Mouse (Mus musculus) CH12.LX (cell line): ENCODE data around the gene Bmp7.

ENCODE experiments used
- CTCF ChIP-seq, 2 experiments: IDR thresholded peaks in 1 of 2; conservative IDR thresholded peaks in 1 of 2; 2 replicates each; pipeline ENCODE4 v1.5.1; 2011 to 2012; ENCODE audit warnings: low read depth in 2 of 2, low read length in 2 of 2, improper control_type of control experiment in 1 of 2, inconsistent platforms in 1 of 2, mild to moderate bottlenecking in 1 of 2, moderate library complexity in 1 of 2
- E2F4 ChIP-seq: IDR thresholded peaks from 2 replicates; pipeline ENCODE4 v1.6.1; 2011; ENCODE audit warnings: low read depth, low read length, improper control_type of control experiment; ENCODE audit not compliant: insufficient replicate concordance
- MAFK ChIP-seq: IDR thresholded peaks from 2 replicates; pipeline ENCODE4 v1.6.1; 2011; ENCODE audit warnings: low read length, improper control_type of control experiment; ENCODE audit not compliant: insufficient replicate concordance
- MAX ChIP-seq: IDR thresholded peaks from 2 replicates; pipeline ENCODE4 v1.6.1; 2011; ENCODE audit warnings: low read length, improper control_type of control experiment
- NRF1 ChIP-seq: IDR thresholded peaks from 2 replicates; pipeline ENCODE4 v1.6.1; 2014; ENCODE audit warnings: low read depth, mild to moderate bottlenecking, inconsistent platforms, low read length, improper control_type of control experiment, moderate library complexity
- PAX5 ChIP-seq: IDR thresholded peaks from 2 replicates; pipeline ENCODE4 v1.6.1; 2012; ENCODE audit warnings: low read length, inconsistent platforms, mixed read lengths
- POLR2A ChIP-seq: IDR thresholded peaks from 2 replicates; pipeline ENCODE4 v1.6.1; 2011; ENCODE audit warnings: low read depth, mild to moderate bottlenecking, improper control_type of control experiment, low read length
- SIN3A ChIP-seq: IDR thresholded peaks from 2 replicates; pipeline ENCODE4 v1.6.1; 2012; ENCODE audit warnings: low read length, improper control_type of control experiment, inconsistent platforms
- SMC3 ChIP-seq: IDR thresholded peaks from 2 replicates; pipeline ENCODE4 v1.6.1; 2011; ENCODE audit warnings: low read depth, low read length, improper control_type of control experiment
- TBP ChIP-seq: conservative IDR thresholded peaks from 2 replicates; pipeline ENCODE4 v1.6.1; 2011; ENCODE audit warnings: low read depth, low read length, improper control_type of control experiment
- ZKSCAN1 ChIP-seq: IDR thresholded peaks from 2 replicates; pipeline ENCODE4 v1.6.1; 2012; ENCODE audit warnings: low read depth, inconsistent platforms, low read length, improper control_type of control experiment, borderline replicate concordance
- ZNF384 ChIP-seq: IDR thresholded peaks from 2 replicates; pipeline ENCODE4 v1.6.1; 2012; ENCODE audit warnings: low read depth, low read length, improper control_type of control experiment, inconsistent platforms

- TF ChIP-seq NRF1: no peak
- no peak for TF ChIP-seq SIN3A
- no peak for TF ChIP-seq E2F4
- no peak for TF ChIP-seq MAFK
- TF ChIP-seq ZNF384: no peak
- TF ChIP-seq POLR2A: no peak
- no peak for TF ChIP-seq PAX5
- no peak for TF ChIP-seq CTCF (conservative IDR thresholded peaks at IDR 0.05 in 1 of 2, IDR thresholded peaks at IDR 0.05 in 1 of 2; ENCODE audit: low read depth in 2 of 2, low read length in 2 of 2)
- no peak for TF ChIP-seq ZKSCAN1
- no peak for TF ChIP-seq TBP
- no peak for TF ChIP-seq MAX
- TF ChIP-seq SMC3: no peak
Observed at GRCm38 (mm10) chr2:172889756-172890443, 50.2 kb downstream of the Bmp7 start.
